Mouse (Mus musculus): ENCODE results near the gene Gtpbp6. TPM values are rescaled to one million over a fixed set of nuclear protein-coding genes. Genes with fewer than 3 reads are reported as not detected.

Gtpbp6 gene
- 84.8 TPM for total RNA-seq (2023)

DNA sequence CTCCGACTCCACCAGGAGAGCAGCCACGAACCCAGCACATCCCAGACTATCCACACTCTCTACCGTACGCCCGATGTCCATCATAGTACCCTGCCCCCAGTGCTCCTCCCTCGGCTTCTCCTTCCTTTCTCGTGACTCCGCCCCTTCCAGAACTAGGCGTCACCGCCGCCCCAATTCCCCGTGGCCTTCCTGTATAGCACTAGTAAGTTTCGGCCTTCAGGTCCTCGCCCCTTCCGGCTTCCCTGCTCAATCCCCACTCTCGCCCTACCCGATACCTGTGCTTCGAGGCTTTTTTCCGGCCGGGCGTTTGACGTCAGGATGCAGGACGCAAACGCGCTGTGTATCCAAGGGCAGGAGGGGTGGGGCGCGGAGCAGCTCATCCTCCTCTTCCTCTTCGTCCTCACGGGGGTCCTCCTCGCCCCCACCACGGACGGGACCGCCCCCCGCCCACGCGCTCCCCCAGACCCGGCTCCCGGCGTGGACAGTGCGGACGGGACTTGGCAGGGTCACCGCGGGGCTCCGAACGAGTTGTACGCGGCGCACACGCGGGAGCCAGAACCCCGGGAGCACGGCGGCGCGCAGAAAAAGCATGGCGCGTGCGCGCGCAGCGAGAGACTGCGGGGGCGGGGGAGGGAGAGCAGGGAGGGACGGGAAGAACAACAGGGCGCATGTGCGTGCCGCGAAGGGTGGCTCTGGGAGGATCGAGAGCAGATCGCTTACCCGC lies at the start of gene Gtpbp6:
Gtpbp6 (minus strand) TSS at position 617 of the 724 bp plus-strand sequence.

DNA sequence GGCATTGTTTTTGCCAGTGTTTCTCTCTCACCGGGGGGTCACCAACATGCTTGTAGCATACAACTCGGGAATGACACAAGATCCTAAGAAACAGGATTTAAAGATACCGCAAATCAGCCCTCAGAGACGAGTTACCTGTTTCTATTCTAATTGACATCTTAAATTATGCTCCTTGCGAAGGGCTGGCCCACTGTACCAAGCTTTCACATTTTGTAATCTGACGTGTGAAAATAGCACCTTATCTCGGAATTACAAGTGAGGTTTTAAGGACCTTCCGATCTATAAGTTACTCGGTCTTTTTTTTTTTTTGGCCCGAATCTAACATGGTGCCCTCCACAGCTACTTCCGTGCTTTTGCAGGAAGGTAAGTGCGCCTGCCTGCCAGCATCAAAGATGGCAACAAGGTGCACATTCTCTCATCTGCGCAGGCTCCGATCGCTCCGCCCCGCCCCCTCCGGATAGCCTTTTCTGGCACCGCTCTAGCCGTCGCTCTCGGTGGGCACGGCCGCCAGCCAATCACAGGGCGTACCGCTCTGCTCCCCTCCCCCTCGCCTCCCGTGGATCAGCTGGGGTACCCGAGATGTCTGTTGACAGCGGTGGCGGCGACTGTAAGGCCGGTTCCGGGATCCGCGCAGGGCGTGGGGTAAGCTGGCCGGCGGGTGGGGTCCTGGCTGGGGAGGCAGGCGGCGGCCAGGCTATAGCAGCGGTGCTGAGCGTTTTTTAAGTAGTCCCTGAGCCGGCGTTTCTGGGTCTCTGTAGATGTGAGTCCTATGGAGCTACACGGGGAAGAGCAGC lies 27.5 kb upstream of the Gtpbp6 start, which contains the start of gene Chfr:
Chfr (plus strand) TSS at position 550 of the 794 bp plus-strand sequence.

DNA sequence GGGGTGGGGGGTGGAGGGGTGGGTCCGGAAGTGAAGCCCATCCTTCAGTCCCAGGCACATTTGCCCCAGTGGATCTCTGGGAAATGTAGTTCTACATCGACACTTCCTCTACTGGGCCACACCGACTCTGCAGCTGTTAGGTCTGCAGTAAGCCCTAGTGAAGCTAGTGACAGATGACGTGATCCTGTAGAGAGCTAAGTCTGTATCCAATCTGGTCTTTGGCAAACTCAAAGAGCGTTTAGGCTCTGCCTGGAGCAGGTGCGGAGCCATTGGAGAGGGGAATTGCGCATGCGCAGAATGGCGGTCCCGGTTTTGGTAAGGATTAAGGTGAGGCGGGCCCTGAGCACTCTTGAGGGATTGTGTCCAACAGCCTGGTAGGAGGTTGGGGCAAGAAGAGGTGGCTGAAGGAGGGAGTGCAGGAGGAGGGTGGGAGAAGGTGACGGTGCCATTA lies 2.0 kb upstream of the Gtpbp6 start, which contains the start of gene Zfp605:
Zfp605 (plus strand) TSS at position 102 of the 451 bp plus-strand sequence.

DNA sequence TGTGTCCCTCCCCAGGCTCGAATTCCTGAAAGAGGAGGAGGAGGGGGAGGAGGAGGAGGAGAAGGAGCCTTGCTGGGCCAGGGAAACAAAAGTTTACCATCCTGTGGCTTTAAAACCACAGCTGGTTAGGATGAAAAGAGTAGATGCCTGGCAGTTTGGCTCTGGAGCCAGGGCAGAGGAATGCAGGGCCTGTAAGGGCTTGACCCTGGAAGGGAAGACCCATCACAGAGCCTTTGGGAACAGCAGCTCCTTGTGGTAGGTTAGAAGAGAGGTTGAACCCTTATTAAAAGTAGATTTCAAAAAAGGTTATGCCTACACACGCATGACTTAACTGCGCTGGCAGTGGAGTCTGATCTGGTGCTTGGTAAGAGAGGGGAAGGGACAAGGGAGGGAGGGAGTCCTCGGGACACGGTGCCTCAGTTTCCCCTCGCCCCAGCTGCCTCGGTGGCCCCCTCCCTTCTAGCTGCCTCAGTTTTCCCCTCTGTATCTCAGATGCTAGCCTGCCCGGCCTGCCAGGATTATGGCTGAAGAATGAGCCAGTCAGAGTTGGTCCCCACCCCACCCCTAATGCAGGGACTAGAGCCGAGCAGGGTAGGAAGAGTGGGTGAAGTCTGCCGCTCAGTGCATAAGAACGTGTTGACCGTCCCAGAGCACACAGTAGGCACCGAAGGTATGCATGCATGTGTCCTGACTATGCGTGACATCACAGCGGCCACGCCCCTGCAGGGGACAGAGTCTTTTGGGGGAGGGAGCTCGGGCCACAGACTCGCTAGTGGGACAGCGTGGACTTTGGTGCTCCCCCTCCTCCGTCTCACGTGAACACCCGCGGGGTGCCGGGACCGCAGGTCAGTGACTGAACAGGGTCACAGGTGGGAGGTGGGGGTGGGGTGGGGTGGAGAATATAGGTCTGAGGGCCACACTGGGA lies 8.1 kb downstream of the Gtpbp6 start, which contains the start of gene Plcxd1:
Plcxd1 (plus strand) TSS at position 314 of the 925 bp plus-strand sequence.

DNA sequence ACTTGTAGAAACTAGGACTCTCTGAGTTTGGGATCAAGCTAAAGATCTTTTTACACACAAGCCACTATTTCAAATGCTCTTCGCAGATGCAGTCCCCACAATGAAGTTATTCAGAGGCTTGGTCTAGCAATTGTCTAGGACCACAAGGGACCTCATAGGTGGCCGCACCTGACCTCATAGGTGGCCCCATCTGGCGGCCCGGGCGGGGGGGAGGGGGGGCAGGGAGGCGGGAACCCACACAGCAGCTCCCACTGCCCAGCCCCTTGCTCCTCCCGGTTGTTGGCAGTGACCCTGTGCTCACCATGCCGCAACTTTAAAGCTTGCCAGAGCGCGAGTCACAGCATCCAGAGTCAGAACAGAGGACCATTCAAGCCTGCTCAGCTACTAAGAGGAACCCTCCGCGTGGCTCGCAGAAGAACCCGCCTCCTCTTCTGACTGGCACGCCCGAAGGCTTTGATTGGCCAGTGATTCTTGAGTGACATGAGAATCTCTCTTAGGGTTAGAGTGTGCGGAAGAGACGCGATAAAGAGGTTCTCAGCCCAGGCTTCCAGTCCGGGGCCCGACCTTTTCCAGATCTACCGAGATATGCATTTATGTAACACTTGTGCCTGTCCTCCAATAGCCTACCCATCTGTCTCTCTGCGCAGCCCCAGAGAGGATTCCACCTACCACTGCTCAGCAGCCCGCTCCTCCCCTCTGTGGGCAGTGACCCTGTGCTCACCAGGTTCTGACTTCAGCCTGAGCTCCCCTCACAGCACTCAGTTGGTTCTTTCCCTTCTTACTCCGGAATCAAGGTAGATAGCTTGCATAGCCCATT lies 13.8 kb downstream of the Gtpbp6 start, which contains the start of gene Gm35315:
Gm35315 (minus strand) TSS at position 391 of the 817 bp plus-strand sequence.

DNA sequence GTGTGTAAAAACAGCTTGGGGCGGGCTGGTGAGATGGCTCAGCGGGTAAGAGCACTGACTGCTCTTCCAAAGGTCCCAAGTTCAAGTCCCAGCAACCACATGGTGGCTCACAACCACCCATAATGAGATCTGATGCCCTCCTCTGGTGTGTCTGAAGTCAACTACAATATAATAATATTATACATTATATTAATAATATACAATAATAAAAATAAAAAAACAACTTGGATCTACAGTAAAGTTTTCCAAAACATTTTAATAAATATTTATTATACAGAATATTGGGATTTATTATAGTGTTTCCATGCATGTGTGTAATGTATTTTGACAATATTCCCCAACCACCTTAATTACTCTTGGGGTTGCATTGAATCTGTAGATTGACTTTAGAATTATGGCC lies 35.6 kb downstream of the Gtpbp6 start, which contains the start of gene Gm17655:
Gm17655 (minus strand) TSS at position 101 of the 400 bp plus-strand sequence.

Other genes starting within 250 kb of the Gtpbp6 start
- 15.4 TPM for gene Gm15446, start 184.8 kb downstream of the Gtpbp6 start, total RNA-seq (2023)
- gene Zfp932, start 111.7 kb downstream of the Gtpbp6 start, total RNA-seq (2023) = 18.3 TPM
- gene Gm17655, start 35.7 kb downstream of the Gtpbp6 start, total RNA-seq (2023) = 13.7 TPM
- 0.32 TPM for gene Gm35315, start 13.8 kb downstream of the Gtpbp6 start, total RNA-seq (2023)
- 0.41 TPM for gene Plcxd1, start 8.2 kb downstream of the Gtpbp6 start, total RNA-seq (2023)
- 3.6 TPM for gene Zfp605, start 1.9 kb upstream of the Gtpbp6 start, total RNA-seq (2023)
- gene Chfr, start 27.6 kb upstream of the Gtpbp6 start, total RNA-seq (2023) = 92.6 TPM
- gene Golga3, start 68.5 kb upstream of the Gtpbp6 start, total RNA-seq (2023) = 32.5 TPM
- gene Ankle2, start 122.8 kb upstream of the Gtpbp6 start, total RNA-seq (2023) = 46.8 TPM
- gene Pgam5, start 161.7 kb upstream of the Gtpbp6 start, total RNA-seq (2023) = 39.0 TPM
- gene Pxmp2, start 178.0 kb upstream of the Gtpbp6 start, total RNA-seq (2023) = 1.2 TPM
- gene Pole, start 178.1 kb upstream of the Gtpbp6 start, total RNA-seq (2023) = 6.1 TPM
- gene P2rx2, start 235.0 kb upstream of the Gtpbp6 start, total RNA-seq (2023) = 0.29 TPM
- not detected for gene Lrcol1, start 236.5 kb upstream of the Gtpbp6 start, total RNA-seq (2023)

All from CD4-positive naive resting alpha-beta T cell, adult 76 days (primary cell).